Comparison of ENCODE assay signal across 15 mouse cellular contexts in the genomic region with DNA sequence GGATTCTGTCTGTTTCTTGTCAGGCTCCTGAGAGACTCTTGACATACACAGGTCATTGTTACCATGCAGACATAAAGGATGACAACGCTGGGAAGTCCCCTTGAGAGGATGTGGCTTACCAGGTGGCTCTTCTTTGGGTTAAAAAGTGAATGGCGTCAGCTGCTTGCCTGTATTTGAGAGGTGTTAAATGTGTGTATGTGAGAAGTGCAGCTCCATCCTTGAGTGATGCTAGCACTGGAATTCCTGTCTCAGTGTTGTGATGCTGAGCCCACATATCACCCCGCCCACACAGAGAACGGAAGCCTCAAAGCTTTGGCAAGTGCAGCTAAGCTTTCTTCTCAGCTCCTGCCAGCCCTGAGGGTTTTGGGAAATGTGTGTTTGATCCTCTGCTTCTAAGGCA.
DNase-seq lines count a peak whose midpoint lies in the region; ATAC-seq and TF ChIP-seq lines count a peak whose summit lies in the region.
"Had no signal": no experiment of that assay in that cellular context is flagged by ENCODE, and none has a peak within 500 bp of the region (broad histone marks: within the 10 kb centered on the region; RNA-seq: fewer than 3 reads in every experiment).

No protein-coding gene starts in this region.

- H3K4me2 ChIP-seq in liver, postnatal 0 days (ENCODE audit: low read depth, low read length): no peak overlapping the region
- H3K4me2 ChIP-seq: embryonic facial prominence, embryonic 15.5 days; midbrain, embryonic 11.5 days; stomach, embryonic 15.5 days had no signal

- H3K4me1 ChIP-seq in liver, adult 2 months (ENCODE audit: control insufficient read depth, insufficient read depth, low read length): no peaks in the 10 kb centered on the region
- no peaks in the 10 kb centered on the region for H3K4me1 ChIP-seq in liver, postnatal 0 days (ENCODE audit: insufficient read depth)
- H3K4me1 ChIP-seq in forebrain, embryonic 10.5 days: peaks cover 15% of the 10 kb centered on the region
- H3K4me1 ChIP-seq: embryonic facial prominence, embryonic 15.5 days; stomach, embryonic 15.5 days had no signal

- no peak for ATAC-seq in liver, postnatal 0 days

- TF ChIP-seq EP300 in liver, postnatal 0 days (IDR thresholded peaks at IDR 0.05; ENCODE audit: low read depth): no peak

- H3K79me2 ChIP-seq in liver, adult 2 months (ENCODE audit: control insufficient read depth, insufficient read depth, low read length): no peaks in the 10 kb centered on the region

- no peak overlapping the region for H3K4me3 ChIP-seq in liver, adult 2 months (ENCODE audit: insufficient read depth, low read depth, low read length)
- no peak overlapping the region for H3K4me3 ChIP-seq in liver, postnatal 0 days (ENCODE audit: low read depth, low read length)
- H3K4me3 ChIP-seq in forebrain, embryonic 10.5 days: no peak overlapping the region
- H3K4me3 ChIP-seq: embryonic facial prominence, embryonic 15.5 days; hindbrain, embryonic 10.5 days; stomach, embryonic 15.5 days had no signal

- no peaks in the 10 kb centered on the region for H3K27me3 ChIP-seq in liver, adult 2 months (ENCODE audit: control insufficient read depth, insufficient read depth, low read length)
- H3K27me3 ChIP-seq in liver, postnatal 0 days (ENCODE audit: insufficient read depth, low read length): no peaks in the 10 kb centered on the region
- H3K27me3 ChIP-seq in forebrain, embryonic 10.5 days (ENCODE audit: poor library complexity, severe bottlenecking): no peaks in the 10 kb centered on the region
- H3K27me3 ChIP-seq: embryonic facial prominence, embryonic 15.5 days; stomach, embryonic 15.5 days had no signal

- peak; percentile 9 for DNase-seq in liver, adult 2 months (ENCODE audit: extremely low read depth, low read depth, low spot score)
- DNase-seq in liver, postnatal 0 days: no peak
- DNase-seq in frontal cortex, postnatal 25 days (ENCODE audit: low spot score in 2 of 2): peak; percentile 50 to 66
- DNase-seq in left cerebral cortex, adult 9 months (ENCODE audit: low spot score in 2 of 2): peak; percentile 65 to 88
- peak; percentile 91 for DNase-seq in telencephalon, adult 2 months (ENCODE audit: low read depth, low spot score)
- no peak for DNase-seq in cerebellum, adult 9-11 months
- no peak for DNase-seq in heart, adult 9 months (ENCODE audit: low spot score in 2 of 2)
- no peak for DNase-seq in forebrain, embryonic 10.5 days (ENCODE audit: extremely low spot score, low spot score)
- DNase-seq: cerebellum, adult 11-12 months; kidney, postnatal 36 days had no signal

- 56% methylated on average over 4 of the region's 4 CpGs for WGBS in liver, adult 2 months
- 43% methylated on average over 4 of the region's 4 CpGs for WGBS in liver, postnatal 0 days (ENCODE audit: insufficient replicate concordance)
- WGBS in forebrain, embryonic 10.5 days: 63% methylated on average over 4 of the region's 4 CpGs

- H3K9me3 ChIP-seq in liver, postnatal 0 days (ENCODE audit: low read length): no peaks in the 10 kb centered on the region
- H3K9me3 ChIP-seq in forebrain, embryonic 10.5 days: no peaks in the 10 kb centered on the region
- H3K9me3 ChIP-seq: embryonic facial prominence, embryonic 15.5 days; hindbrain, embryonic 10.5 days; stomach, embryonic 15.5 days had no signal

- no peak for TF ChIP-seq CTCF in liver, adult 2 months (IDR thresholded peaks at IDR 0.05; ENCODE audit: low read depth, low read length)
- no peak for TF ChIP-seq CTCF in liver, postnatal 0 days (IDR thresholded peaks at IDR 0.05; ENCODE audit: low read depth)

- no peak overlapping the region for H3K9ac ChIP-seq in liver, adult 2 months (ENCODE audit: low read depth, low read length)
- H3K9ac ChIP-seq in liver, postnatal 0 days (replicated peaks): no peak overlapping the region
- H3K9ac ChIP-seq: embryonic facial prominence, embryonic 15.5 days; liver, embryonic 14.5 days; stomach, embryonic 15.5 days had no signal

- no peak overlapping the region for H3K27ac ChIP-seq in liver, adult 2 months (replicated peaks; ENCODE audit: insufficient read depth, low read depth, low read length)
- no peak overlapping the region for H3K27ac ChIP-seq in liver, postnatal 0 days (ENCODE audit: low read depth)
- no peak overlapping the region for H3K27ac ChIP-seq in forebrain, embryonic 10.5 days
- H3K27ac ChIP-seq: embryonic facial prominence, embryonic 15.5 days; hindbrain, embryonic 10.5 days; liver, embryonic 14.5 days; stomach, embryonic 15.5 days had no signal

- TF ChIP-seq POLR2A in liver, adult 2 months (IDR thresholded peaks at IDR 0.05; ENCODE audit: extremely low read depth, insufficient read depth, low read length): no peak

- H3K36me3 ChIP-seq in liver, adult 2 months (ENCODE audit: control insufficient read depth, insufficient read depth, low read length): no peaks in the 10 kb centered on the region
- no peaks in the 10 kb centered on the region for H3K36me3 ChIP-seq in liver, postnatal 0 days (replicated peaks; ENCODE audit: insufficient read depth, low read length)
- no peaks in the 10 kb centered on the region for H3K36me3 ChIP-seq in forebrain, embryonic 10.5 days (replicated peaks)
- H3K36me3 ChIP-seq: embryonic facial prominence, embryonic 15.5 days; hindbrain, embryonic 10.5 days; stomach, embryonic 15.5 days had no signal

Comparison
In these comparisons a context has a peak if more than half of its experiments do, and no peak if none do; other contexts are left out.
1. DNase-seq: peak in liver, adult 2 months (single experiment), frontal cortex, postnatal 25 days (2 of 2), left cerebral cortex, adult 9 months (2 of 2) and telencephalon, adult 2 months (single experiment); none in liver, postnatal 0 days (single experiment), cerebellum, adult 9-11 months (single experiment), heart, adult 9 months (0 of 2) and forebrain, embryonic 10.5 days (single experiment).